Mouse (Mus musculus): Measurements from ENCODE around the gene Nol3.
A peak's percentile ranks its signal among the peaks of the same experiment; 100 is the strongest.

The Nol3 gene

DNA sequence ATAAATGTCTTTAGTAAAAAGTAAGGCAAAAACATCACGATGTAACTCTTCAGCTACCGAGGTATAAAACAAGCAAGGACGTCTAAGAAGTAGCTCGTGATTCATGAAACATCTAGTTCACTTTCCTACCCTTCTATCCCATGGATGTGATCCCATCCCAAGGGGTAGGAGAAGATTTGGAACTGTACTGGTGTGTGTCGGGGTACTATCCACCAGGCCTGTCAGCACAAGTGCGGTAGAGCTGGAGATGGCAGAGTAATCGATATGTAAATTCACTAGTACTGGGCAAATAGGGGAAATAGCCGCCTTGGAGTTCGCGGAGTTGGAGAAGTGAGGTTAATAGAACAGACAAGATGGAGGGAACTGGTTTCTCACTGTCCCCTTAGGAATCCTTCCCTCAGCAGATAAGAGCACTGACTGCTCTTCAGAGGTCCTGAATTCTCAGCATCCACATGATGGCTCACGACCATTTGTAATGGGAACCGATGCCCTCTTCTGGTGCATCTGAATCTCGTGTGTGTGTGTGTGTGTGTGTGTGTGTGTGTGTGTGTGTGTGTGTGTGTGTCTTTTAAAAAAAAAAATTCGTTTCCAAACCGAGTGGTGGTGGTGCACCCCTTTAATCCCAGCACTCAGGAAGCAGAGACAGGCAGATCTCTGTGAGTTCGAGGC is 12.6 kb upstream of the Nol3 start:
- DNase-seq (ENCODE audit: low spot score) = no peak

- no peak for DNase-seq (ENCODE audit: low spot score)
These were observed 11.6 kb upstream of the Nol3 start, which contains the start of the genes Tradd and Fbxl8 for GRCm38 (mm10) chr8:105264024-105264982. Gene Tradd, minus strand, starts transcription at chr8:105264609. Gene Fbxl8, plus strand, starts transcription at chr8:105264648.

DNA sequence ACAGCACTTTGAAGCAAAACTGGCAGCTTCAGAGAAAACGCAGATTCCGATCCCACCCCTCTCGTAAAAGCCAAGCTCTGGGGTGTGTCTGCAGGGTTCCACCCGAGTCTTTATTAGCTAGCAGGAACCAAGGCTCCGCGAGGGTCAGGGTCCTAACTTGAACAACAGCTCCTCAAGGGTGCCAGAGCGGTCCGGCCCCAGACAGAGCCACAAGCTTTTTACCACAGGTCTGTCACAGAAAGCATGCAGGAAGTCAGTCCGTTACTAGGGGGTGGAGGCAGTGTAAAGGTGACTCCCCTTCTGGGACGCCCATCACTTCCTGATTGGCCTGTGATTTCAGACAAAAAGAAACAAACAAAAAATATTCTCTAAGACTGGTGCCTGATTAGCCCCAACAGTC is 10.8 kb upstream of the Nol3 start:
- no peak for DNase-seq (ENCODE audit: low spot score)

- DNase-seq (ENCODE audit: low spot score) = no peak
These were observed 9.2 kb upstream of the Nol3 start for GRCm38 (mm10) chr8:105266775-105267174.

- DNase-seq (ENCODE audit: low spot score) = peak; percentile 82
These were observed 7.4 kb upstream of the Nol3 start for GRCm38 (mm10) chr8:105268342-105269074.

DNA sequence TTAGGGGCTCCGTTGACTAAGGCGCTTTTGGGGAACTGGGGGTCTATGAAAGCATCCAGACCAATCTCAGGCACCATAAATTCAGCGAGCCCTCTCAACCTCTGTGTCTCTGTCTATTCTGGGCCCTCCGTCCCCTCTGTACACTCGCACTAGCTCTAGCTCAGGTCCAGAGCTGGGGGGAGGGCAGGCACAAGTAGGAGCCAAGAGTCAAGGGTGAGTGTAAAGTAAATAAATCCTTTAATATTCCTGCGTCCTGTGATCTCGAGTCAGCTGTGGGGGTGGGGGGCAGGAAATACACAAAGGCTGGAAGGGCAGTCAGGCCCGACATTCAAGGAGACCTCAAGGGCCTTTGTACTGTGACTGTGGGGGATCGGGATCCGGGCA is 6.9 kb upstream of the Nol3 start:
- no peak for DNase-seq (ENCODE audit: low spot score)

- DNase-seq (ENCODE audit: low spot score) = no peak
These were observed 6.4 kb upstream of the Nol3 start, which contains the start of gene Hsf4 for GRCm38 (mm10) chr8:105269461-105269947. Gene Hsf4, plus strand, starts transcription at chr8:105269801.

GRCm38 (mm10) chr8:105270101-105270915 is 5.6 kb upstream of the Nol3 start:
- no peak for DNase-seq (ENCODE audit: low spot score)

DNA sequence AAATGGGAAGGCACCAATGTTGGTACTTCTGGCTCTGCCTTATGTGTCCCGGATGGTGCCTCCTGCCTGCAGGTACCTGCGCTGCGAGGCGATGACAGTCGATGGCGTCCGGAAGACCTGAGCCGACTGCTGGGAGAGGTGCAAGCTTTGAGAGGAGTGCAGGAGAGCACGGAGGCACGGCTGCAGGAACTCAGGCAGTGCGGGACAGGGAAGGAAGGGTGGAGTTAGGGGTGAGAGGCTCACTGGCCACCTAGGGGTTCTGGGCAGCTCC is 5.1 kb upstream of the Nol3 start:
- DNase-seq (ENCODE audit: low spot score) = no peak

GRCm38 (mm10) chr8:105275387-105275786 is 553 bp upstream of the Nol3 start:
- no peak for DNase-seq (ENCODE audit: low spot score)

GRCm38 (mm10) chr8:105276292-105277120 is 566 bp downstream of the Nol3 start:
- no peak for DNase-seq (ENCODE audit: low spot score)

GRCm38 (mm10) chr8:105278911-105279334 is 3.0 kb downstream of the Nol3 start:
- DNase-seq (ENCODE audit: low spot score) = peak; percentile 81

DNA sequence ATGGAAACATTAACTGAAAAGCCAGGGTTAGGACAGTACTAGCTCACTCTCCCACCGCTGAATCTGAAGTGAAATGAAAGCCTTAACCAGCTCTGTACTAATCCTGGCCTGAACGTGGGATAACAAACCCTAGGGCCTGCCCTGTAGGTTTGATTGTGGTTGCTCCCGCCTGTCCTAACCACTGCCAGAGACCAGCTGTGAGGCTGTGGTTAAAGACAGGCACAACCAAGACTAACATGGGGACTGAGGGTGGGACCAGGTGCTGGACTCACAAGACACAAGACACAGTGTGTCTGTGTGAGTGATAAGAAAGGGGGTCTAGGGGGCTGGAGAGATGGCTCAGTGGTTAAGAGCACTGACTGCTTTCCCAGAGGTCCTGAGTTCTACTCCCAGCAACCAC is 4.6 kb downstream of the Nol3 start:
- no peak for DNase-seq (ENCODE audit: low spot score)

DNA sequence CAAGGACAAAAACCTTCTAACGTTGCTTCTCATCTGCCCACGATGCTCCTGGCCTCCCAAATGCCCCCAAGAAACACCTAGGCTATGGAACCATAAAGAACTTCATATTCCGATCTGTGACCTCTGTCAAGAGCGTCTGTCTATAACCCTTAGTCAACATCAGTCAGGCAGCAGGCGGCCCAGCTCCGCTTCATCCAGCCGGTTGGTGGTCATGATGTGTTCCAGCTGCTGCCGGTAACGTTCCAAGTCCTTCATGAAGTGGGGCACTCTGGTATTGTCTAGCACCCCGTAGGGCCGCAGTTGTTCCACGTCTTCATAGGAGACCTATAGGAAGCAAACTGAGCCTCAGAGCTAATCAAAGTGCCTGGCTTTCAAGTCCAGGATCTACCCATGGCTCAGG is 5.9 kb downstream of the Nol3 start:
- no peak for DNase-seq (ENCODE audit: low spot score)

- DNase-seq (ENCODE audit: low spot score) = no peak
These were observed 6.3 kb downstream of the Nol3 start for GRCm38 (mm10) chr8:105282239-105282638.

DNA sequence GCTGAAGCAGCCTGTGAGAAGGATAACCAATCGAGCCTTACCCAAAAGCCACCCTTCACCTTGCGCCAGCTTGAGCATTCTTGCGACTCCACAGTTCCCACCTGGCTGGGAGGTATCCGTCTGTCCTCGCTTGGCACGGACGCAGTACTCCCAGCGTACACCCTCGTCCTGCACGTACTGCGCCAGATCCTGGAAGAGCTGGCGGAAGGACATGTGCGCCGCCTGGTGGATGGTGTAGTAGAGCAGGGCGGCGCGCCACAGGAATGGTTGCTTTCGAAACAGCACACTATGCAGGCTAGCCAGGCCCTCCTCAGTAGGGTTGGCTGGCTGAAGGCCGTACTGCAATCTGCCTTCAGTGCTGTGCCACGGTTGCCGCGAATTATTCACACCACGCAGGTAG is 7.1 kb downstream of the Nol3 start:
- no peak for DNase-seq (ENCODE audit: low spot score)

DNA sequence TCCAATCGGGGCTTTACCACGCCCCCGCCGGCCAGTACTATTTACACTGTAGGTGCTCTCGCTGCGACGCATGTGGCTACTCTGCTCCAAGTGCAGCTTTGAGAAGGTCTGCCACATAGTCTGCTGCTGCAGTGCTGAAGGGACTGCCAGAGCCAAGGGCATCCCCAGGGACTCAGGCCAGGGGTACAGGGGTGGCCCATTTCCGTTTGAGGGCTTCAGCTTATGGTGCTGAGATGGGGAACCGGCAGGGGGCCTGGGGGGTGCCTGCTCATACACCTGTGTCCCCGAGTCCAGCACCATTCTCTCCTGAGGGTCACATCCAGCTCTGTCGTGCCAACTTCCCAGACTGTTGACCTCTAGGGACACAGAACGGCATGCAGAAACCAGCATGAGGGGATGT is 9.6 kb downstream of the Nol3 start:
- DNase-seq (ENCODE audit: low spot score) = no peak

DNA sequence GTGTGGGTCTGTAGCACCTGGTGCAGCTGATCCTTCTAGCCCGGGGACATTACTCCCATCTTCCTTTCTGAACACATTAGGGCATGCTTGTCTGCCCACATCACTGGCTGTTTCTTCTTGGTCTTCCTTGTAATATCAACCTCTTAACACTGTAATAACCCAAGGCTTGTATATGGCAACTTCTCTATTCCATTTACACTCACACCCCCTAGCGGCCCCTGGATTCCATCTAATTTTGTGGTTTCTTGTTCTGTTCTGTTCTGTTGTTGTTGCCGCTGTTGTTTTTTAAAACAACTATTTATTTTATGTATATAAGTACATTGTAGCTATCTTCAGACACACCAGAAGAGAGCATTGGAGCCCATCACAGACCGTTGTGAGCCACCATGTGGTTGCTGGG is 11.0 kb downstream of the Nol3 start:
- DNase-seq (ENCODE audit: low spot score) = no peak

DNA sequence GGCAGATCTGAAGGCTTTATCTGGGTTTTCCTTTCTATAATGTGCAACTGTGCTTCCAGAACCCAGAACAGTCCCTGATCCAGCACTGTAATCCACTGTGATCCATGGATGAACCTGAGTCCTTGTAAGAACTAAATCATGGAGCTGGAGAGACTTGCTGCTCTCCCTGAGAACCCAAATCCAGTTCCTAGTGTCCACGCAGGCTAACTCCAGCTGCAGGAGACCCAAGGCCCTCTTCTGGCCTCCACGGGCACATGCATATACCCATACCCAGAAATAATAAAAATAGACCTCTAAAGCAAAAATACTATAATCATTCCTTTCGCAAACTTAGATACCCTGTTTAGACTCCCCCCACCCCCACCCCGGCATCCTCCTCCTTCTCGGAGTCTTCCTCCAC is 12.3 kb downstream of the Nol3 start:
- DNase-seq (ENCODE audit: low spot score) = no peak

DNA sequence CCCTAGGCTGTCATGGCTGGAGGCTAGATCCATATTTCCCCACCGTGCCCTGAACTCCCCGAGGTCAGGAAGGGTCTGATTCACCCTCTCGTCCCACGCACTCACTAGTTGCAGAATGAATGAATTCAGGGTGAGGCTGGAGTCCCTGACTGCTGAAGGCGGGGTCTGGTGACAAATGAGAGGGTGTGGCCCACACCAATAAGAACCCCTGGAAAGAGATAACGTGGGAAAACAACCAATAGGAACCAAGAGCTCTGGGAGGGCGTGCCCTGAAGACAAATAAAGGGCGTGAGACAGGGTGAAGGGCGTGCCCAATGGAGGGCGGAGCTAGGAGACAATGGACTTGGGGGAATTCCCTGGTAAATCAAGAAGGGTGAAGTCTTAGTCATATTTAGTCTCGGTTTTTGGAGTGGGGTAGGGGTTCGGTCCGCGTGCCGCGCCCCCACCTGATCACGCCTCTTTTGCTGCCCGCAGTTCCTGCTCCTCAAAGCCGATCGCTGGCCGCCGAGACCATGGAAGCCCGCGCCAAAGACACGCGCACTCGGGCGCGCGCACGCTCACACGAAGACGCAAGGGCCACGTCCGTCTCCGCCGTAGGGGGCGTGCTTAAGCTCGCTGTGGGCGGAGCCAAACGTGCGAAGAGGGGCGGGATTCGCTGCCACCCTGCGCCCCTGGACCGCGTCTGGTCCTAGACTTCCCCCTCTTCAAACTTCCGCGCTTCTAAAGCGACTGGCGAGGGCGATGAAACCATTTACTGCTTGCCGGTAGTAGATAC is 13.2 kb downstream of the Nol3 start:
- DNase-seq (ENCODE audit: low spot score) = peak; percentile 92

Data from left cerebral cortex, adult 11 months (tissue).